Mouse (Mus musculus): ENCODE results near the gene Sp140. TPM values are rescaled to one million over a fixed set of nuclear protein-coding genes. Genes with fewer than 3 reads are reported as not detected.

Gene Sp140
- polyA plus RNA-seq, 1 experiment from 2014 or later, result 60.3 TPM

GRCm38 (mm10) chr1:85690544-85690943, 90.4 kb downstream of the Sp140 start:
- peaks cover 82% of the 10 kb centered on the region for H3K36me3 ChIP-seq (ENCODE audit: inconsistent target)
- no peak overlapping the region for H3K4me3 ChIP-seq (ENCODE audit: inconsistent target)
- H3K79me2 ChIP-seq (ENCODE audit: inconsistent target), result no peaks in the 10 kb centered on the region
- 58% methylated on average over 3 of the region's 3 CpGs for WGBS (ENCODE audit: missing documents)
- H3K27ac ChIP-seq, result no peak overlapping the region

GRCm38 (mm10) chr1:85692281-85692680, 92.1 kb downstream of the Sp140 start:
- peaks cover 85% of the 10 kb centered on the region for H3K36me3 ChIP-seq (ENCODE audit: inconsistent target)
- no peak overlapping the region for H3K27ac ChIP-seq
- no peaks in the 10 kb centered on the region for H3K79me2 ChIP-seq (ENCODE audit: inconsistent target)
- 100% methylated on average over 1 of the region's 1 CpGs for WGBS (ENCODE audit: missing documents)
- no peak overlapping the region for H3K4me3 ChIP-seq (ENCODE audit: inconsistent target)

DNA sequence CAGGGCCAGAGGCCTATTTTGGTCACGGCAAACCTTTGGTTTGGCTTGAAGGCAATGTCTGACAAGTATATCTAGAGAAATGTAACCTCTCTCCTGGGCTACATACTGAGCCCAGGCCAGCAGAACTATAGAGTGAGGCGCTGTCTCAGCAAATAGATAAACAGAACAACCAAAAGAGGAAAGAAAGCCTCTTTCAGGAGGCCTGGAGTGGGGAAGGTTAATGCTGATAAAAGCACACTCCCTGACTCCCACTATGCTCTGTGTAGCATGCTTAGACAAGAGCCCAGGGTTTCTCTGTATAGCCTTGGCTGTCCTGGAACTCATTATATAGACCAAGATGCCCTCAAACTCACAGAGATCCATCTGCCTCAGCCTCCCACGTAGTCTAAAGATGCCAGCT, 93.1 kb downstream of the Sp140 start:
- peaks cover 79% of the 10 kb centered on the region for H3K36me3 ChIP-seq (ENCODE audit: inconsistent target)
- no peak overlapping the region for H3K27ac ChIP-seq
- H3K79me2 ChIP-seq (ENCODE audit: inconsistent target), result no peaks in the 10 kb centered on the region
- no peak overlapping the region for H3K4me3 ChIP-seq (ENCODE audit: inconsistent target)
- 97% methylated on average over 3 of the region's 3 CpGs for WGBS (ENCODE audit: missing documents)

Other genes starting within 250 kb of the Sp140 start
- gene G530012D18Rik, start 24.7 kb upstream of the Sp140 start, polyA plus RNA-seq (2018), result not detected in 3 replicates
- gene Sp110, start 1.6 kb upstream of the Sp140 start, polyA plus RNA-seq (2018), result 64.5 to 147 TPM (median 125 TPM) in 3 replicates
- 173 to 365 TPM (median 347 TPM) in 3 replicates for gene Sp100, start 49.6 kb downstream of the Sp140 start, polyA plus RNA-seq (2018)
- 21.9 to 32.0 TPM (median 29.3 TPM) in 3 replicates for gene A630001G21Rik, start 178.3 kb downstream of the Sp140 start, polyA plus RNA-seq (2018)
- 120 to 143 TPM (median 143 TPM) in 3 replicates for gene Cab39, start 193.1 kb downstream of the Sp140 start, polyA plus RNA-seq (2018)

Data from macrophage (primary cell).